Mouse (Mus musculus): ENCODE data around the gene Rbm8a.

Rbm8a gene

GRCm38 (mm10) chr3:96671519-96671918, 41.8 kb downstream of the Rbm8a start:
- DNase-seq (ENCODE audit: low spot score), result no peak

- no peak for DNase-seq (ENCODE audit: low spot score)
Measured at GRCm38 (mm10) chr3:96673514-96673913, 43.8 kb downstream of the Rbm8a start.

- DNase-seq (ENCODE audit: low spot score), result no peak
Measured at GRCm38 (mm10) chr3:96674442-96674841, 44.7 kb downstream of the Rbm8a start.

- peak; percentile 46 for DNase-seq (ENCODE audit: low spot score)
Measured at GRCm38 (mm10) chr3:96675171-96675570, 45.4 kb downstream of the Rbm8a start.

- no peak for DNase-seq (ENCODE audit: low spot score)
Measured at GRCm38 (mm10) chr3:96675690-96676089, 46.0 kb downstream of the Rbm8a start.

- DNase-seq (ENCODE audit: low spot score), result no peak
Measured at GRCm38 (mm10) chr3:96678456-96678855, 48.7 kb downstream of the Rbm8a start.

GRCm38 (mm10) chr3:96679159-96679674, 49.5 kb downstream of the Rbm8a start:
- DNase-seq (ENCODE audit: low spot score), result no peak

GRCm38 (mm10) chr3:96680269-96680956, 50.7 kb downstream of the Rbm8a start:
- no peak for DNase-seq (ENCODE audit: low spot score)

Data from T-cell, adult 2 months (primary cell).